Mouse (Mus musculus) heart, postnatal 0 days (tissue): ENCODE measurements around the gene Gm48552. TPM values are rescaled to one million over a fixed set of nuclear protein-coding genes. Genes with fewer than 3 reads are reported as not detected.
A peak's percentile ranks its signal among the peaks of the same experiment; 100 is the strongest.

Source experiments
- ATAC-seq: fragments of 200-750 bp; cut with Nextera tagmentation; 2 replicates; pipeline ENCODE4 v1.8.0; 2017; ENCODE audit warnings: low read depth, moderate number of reproducible peaks, moderate library complexity; ENCODE audit not compliant: insufficient read depth
- DNase-seq: peaks from one replicate; pipeline ENCODE4 v3.0.0-alpha.2; 2016; ENCODE audit warnings: low spot score
- H3K27ac ChIP-seq: fragments of 300-500 bp; sonication (generic); 2 replicates; pipeline ENCODE4 v1.5.1; 2014; ENCODE audit warnings: low read depth, mild to moderate bottlenecking
- H3K27me3 ChIP-seq: fragments of 300-500 bp; sonication (generic); 2 replicates; pipeline ENCODE4 v1.6.1; 2014; ENCODE audit warnings: low read length, mixed read lengths; ENCODE audit not compliant: control insufficient read depth, insufficient read depth
- H3K36me3 ChIP-seq: fragments of 300-500 bp; sonication (generic); replicated peaks from 2 replicates; pipeline ENCODE4 v1.6.1; 2014; ENCODE audit warnings: low read length, mixed read lengths; ENCODE audit not compliant: control insufficient read depth, insufficient read depth
- H3K4me1 ChIP-seq: fragments of 300-500 bp; sonication (generic); 2 replicates; pipeline ENCODE4 v1.6.1; 2014; ENCODE audit warnings: antibody characterized with exemption; ENCODE audit not compliant: control insufficient read depth, insufficient read depth
- H3K4me2 ChIP-seq: fragments of 300-500 bp; sonication (generic); 2 replicates; pipeline ENCODE4 v1.6.1; 2014; ENCODE audit warnings: low read depth, mild to moderate bottlenecking, low read length, moderate library complexity
- H3K4me3 ChIP-seq: fragments of 300-500 bp; sonication (generic); 2 replicates; pipeline ENCODE4 v1.5.1; 2014; ENCODE audit warnings: low read depth, low read length
- H3K9ac ChIP-seq: fragments of 300-500 bp; sonication (generic); replicated peaks from 2 replicates; pipeline ENCODE4 v1.6.1; 2014; ENCODE audit warnings: low read depth, low read length, mixed read lengths
- H3K9me3 ChIP-seq: fragments of 300-500 bp; sonication (generic); replicated peaks from 2 replicates; pipeline ENCODE4 v1.6.1; 2016; ENCODE audit warnings: low read length; ENCODE audit not compliant: control insufficient read depth
- CTCF ChIP-seq: IDR thresholded peaks from 2 replicates; pipeline ENCODE4 v1.5.1; 2016; ENCODE audit warnings: antibody characterized with exemption, control low read depth, low read depth
- EP300 ChIP-seq: IDR thresholded peaks from 2 replicates; pipeline ENCODE4 v1.6.1; 2016; ENCODE audit warnings: antibody characterized with exemption, low read depth
- WGBS: fragments of 180-500 bp; shearing (Covaris S2); extraction: QIAGEN DNeasy Blood & Tissue Kit; methylation state at CpG from one replicate; pipeline ENCODE4 v1.1.7; 2014; 5-methylcytosine and 5-hydroxymethylcytosine counted together
- polyA plus RNA-seq: library from polyadenylated mRNA; unstranded; fragments of >200 nt; fragmentation: Nextera tagmentation; extraction: Ambion mirVana; gene quantifications from 2 replicates; pipeline ENCODE4 v1.2.1, GENCODE M21; 2015
- total RNA-seq: library from RNA; depleted of rRNA; stranded (reverse); fragments of >200 nt; gene quantifications from 2 replicates; pipeline ENCODE4 v1.2.3, GENCODE M21; 2014; ENCODE audit warnings: low replicate concordance

The Gm48552 gene
- total and polyA plus RNA-seq, 2 experiments from 2014 or later: 0.45 TPM; not detected in 1

DNA sequence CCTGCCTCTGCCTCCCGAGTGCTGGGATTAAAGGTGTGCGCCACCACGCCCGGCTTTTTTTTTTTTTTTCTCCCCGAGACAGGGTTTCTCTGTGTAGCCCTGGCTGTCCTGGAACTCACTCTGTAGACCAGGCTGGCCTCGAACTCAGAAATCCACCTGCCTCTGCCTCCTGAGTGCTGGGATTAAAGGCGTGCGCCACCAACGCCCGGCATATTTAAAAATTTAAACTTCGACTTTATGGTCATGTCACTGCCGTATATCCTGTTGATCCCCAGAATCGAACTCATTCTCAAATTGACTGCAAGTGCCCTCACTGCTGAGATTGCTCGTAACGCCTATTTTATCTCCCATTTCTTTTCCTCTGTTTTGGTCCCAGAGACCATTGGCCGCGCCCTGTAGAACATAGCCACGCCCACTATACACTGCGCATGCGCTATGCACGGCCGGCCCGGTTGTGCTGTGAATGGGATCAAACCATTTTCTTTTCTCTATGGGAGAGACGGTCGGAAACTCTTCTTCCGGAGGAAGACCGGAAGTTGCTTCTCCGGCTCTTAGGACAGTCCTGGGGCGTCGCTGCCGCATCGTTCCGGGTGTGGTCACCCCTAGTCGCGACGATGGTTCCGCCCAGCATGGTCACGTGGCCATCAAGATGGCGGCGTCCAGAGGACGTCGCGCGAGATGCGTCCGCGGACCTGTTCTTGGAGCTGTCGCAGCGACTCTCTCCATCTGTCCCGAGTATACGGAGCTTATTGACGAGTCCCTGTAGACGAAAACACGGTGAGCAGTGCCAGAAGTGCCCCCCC is 4.8 kb upstream of the Gm48552 start, which contains the start of the genes Dohh and Gm48551:
Gene Dohh (plus strand): TSS at position 627 of the 803 bp plus-strand sequence.
Gene Gm48551 (plus strand): TSS at position 665 of the 803 bp plus-strand sequence.
- Histone ChIP-seq H3K27me3 (no peaks in the 10 kb centered on the region), H3K4me1 (peaks cover 9% of the 10 kb centered on the region), H3K27ac (peak within 1 kb of the TSS; percentile 92), H3K9me3 (no peaks in the 10 kb centered on the region), H3K9ac (peak within 1 kb of the TSS; percentile 91), H3K4me3 (peak within 1 kb of the TSS; percentile 88), H3K36me3 (peaks cover 28% of the 10 kb centered on the region), H3K4me2 (peak within 1 kb of the TSS; percentile 86)
- peak; percentile 94 for ATAC-seq
- DNase-seq: peak; percentile 99
- peak; percentile 94 for TF ChIP-seq EP300
- no peak for TF ChIP-seq CTCF
- 3% methylated on average over 50 of the region's 54 CpGs for WGBS

DNA sequence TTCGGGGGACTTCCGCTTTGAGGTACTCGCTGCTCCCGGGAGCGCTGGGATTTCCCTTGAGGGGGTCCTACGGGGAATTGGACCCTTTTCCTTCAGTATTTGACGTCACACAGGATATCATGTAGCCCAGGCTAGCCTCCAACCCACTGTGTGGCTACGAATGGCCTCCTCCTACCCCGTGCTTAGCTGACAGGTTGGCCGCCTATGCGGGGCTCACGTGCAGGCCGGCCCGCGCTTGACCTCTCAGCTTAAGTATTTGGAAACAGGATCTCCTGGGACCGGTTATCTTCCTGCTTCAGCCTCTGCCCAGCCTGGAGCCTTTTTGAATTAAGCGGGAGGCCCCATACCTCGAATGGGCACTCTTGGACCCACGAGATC is 4.2 kb upstream of the Gm48552 start:
- DNase-seq: no peak
- peak overlapping the region; percentile 86 for H3K4me2 ChIP-seq
- WGBS: under 1% methylated on average over 19 of the region's 19 CpGs
- no peak for TF ChIP-seq CTCF
- no peak; the same call in 1 of the 2 replicates for TF ChIP-seq EP300
- peaks cover 11% of the 10 kb centered on the region for H3K4me1 ChIP-seq
- H3K27me3 ChIP-seq: no peaks in the 10 kb centered on the region
- H3K9me3 ChIP-seq: no peaks in the 10 kb centered on the region
- H3K36me3 ChIP-seq: peaks cover 28% of the 10 kb centered on the region
- peak overlapping the region; percentile 92 for H3K27ac ChIP-seq
- peak overlapping the region; percentile 88 for H3K4me3 ChIP-seq
- ATAC-seq: peak; percentile 22; the same call in 1 of the 2 replicates
- H3K9ac ChIP-seq: peak overlapping the region; percentile 91

DNA sequence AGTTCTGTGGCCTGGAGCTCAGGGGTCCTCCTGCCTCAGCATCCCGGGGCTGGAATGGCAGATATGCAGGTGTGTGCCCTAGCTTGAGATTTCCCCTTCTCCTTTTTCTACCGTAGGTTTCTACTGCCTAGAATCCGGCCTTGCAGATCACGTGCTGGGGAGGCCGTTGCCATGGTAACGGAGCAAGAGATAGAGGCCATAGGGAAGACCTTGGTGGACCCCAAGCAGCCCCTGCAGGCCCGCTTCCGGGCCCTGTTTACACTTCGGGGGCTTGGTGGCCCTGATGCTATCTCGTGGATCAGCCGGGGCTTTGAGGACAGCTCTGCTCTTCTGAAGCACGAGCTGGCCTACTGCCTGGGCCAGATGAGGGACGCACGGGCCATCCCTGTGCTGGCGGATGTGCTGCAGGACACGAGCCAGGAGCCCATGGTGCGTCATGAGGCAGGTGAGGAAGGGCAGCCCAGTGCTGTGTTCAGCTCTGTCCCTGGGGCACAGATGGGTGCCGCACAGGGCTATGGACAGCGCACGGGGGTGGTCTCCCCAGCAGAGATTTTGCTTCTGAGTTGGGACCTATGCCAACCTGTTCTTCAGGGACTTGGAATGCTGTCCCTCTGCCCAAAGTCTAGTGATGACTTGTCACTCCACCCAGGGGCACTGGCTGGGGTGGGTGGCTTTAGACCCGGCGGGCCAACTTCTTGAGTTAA is 3.0 kb upstream of the Gm48552 start:
- H3K9ac ChIP-seq: no peak overlapping the region

DNA sequence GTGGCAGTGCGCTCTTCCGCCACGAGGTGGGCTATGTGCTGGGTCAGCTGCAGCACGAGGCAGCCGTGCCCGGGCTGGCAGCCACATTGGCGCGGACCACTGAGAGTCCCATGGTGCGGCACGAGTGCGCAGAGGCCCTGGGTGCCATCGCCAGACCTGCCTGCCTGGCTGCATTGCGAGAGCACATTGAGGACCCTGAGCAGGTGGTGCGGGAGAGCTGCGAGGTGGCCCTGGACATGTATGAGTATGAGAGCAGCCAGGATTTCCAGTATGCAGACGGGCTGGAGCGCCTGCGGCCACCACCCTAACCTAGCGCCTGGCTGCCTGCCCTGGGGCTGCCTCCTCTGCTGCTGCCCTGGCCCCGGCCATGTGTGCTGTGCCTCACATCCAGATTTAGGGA is 1.1 kb upstream of the Gm48552 start:
- DNase-seq: no peak
- TF ChIP-seq CTCF (no peak), EP300 (no peak)
- ATAC-seq: no peak
- WGBS: 92% methylated on average over 20 of the region's 20 CpGs
- Histone ChIP-seq H3K27me3 (no peaks in the 10 kb centered on the region), H3K4me3 (no peak overlapping the region), H3K9ac (no peak overlapping the region), H3K4me1 (peaks cover 13% of the 10 kb centered on the region), H3K36me3 (peaks cover 28% of the 10 kb centered on the region), H3K4me2 (no peak overlapping the region), H3K9me3 (no peaks in the 10 kb centered on the region), H3K27ac (no peak overlapping the region)

More for the DNA sequence above, 3.0 kb upstream of the Gm48552 start:
- Histone ChIP-seq H3K27ac (no peak overlapping the region), H3K4me3 (no peak overlapping the region), H3K4me1 (peaks cover 12% of the 10 kb centered on the region), H3K36me3 (peaks cover 28% of the 10 kb centered on the region), H3K27me3 (no peaks in the 10 kb centered on the region), H3K4me2 (no peak overlapping the region), H3K9me3 (no peaks in the 10 kb centered on the region)
- WGBS: 69% methylated on average over 22 of the region's 22 CpGs
- no peak for DNase-seq
- ATAC-seq: no peak
- no peak for TF ChIP-seq CTCF
- no peak for TF ChIP-seq EP300

DNA sequence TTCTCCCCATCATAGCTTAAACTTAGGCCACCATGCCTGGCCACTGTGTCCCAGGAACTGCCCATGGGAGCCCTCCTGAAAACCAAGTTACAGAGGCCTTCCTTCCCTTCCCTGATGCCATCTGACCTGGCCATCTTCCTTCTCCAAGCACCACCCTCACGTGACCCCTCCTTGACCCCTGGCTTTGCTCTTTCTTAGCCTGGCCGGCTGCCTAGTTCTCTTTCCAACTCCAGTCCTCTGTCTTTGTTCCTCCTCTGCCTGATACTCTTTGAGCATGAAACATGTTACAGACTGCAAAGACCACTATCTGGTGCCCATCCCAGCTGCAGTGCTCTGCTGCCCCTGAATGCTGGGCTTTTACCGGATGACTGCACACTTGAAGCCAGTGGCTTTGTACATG is 568 bp downstream of the Gm48552 start:
- no peaks in the 10 kb centered on the region for H3K9me3 ChIP-seq
- WGBS: 35% methylated on average over 3 of the region's 3 CpGs
- no peak overlapping the region for H3K9ac ChIP-seq
- no peaks in the 10 kb centered on the region for H3K27me3 ChIP-seq
- peaks cover 24% of the 10 kb centered on the region for H3K4me1 ChIP-seq
- peaks cover 28% of the 10 kb centered on the region for H3K36me3 ChIP-seq
- no peak overlapping the region for H3K27ac ChIP-seq
- DNase-seq: no peak
- no peak overlapping the region for H3K4me3 ChIP-seq
- H3K4me2 ChIP-seq: no peak overlapping the region
- TF ChIP-seq CTCF (no peak), EP300 (no peak)
- no peak for ATAC-seq
